Mouse (Mus musculus): ENCODE measurements around the gene Ddx28.

- TF ChIP-seq CTCF (IDR thresholded peaks at IDR 0.05; ENCODE audit: low read depth, low read length) (no peak), TAL1 (conservative IDR thresholded peaks at IDR 0.05; ENCODE audit: low read depth, low read length) (no peak), GATA1 (IDR thresholded peaks at IDR 0.05; ENCODE audit: borderline replicate concordance, low read length) (no peak)
Measured at GRCm38 (mm10) chr8:106016284-106016683, 4.6 kb upstream of the Ddx28 start.

Measured in G1E (cell line).